Mouse (Mus musculus): ENCODE results near the gene Lmtk2. TPM values are rescaled to one million over a fixed set of nuclear protein-coding genes. Genes with fewer than 3 reads are reported as not detected.

Lmtk2 gene
- polyA plus RNA-seq, 1 experiment from 2014 or later = 4.8 TPM

- Histone ChIP-seq H3K9ac (ENCODE audit: low read depth, low read length) (no peak overlapping the region), H3K36me3 (ENCODE audit: control insufficient read depth, insufficient read depth, low read length) (no peaks in the 10 kb centered on the region), H3K4me2 (ENCODE audit: low read depth, low read length) (no peak overlapping the region), H3K27ac (ENCODE audit: low read length) (no peak overlapping the region), H3K4me3 (ENCODE audit: low read length) (no peak overlapping the region), H3K4me1 (ENCODE audit: control insufficient read depth, insufficient read depth, low read length) (peaks cover 10% of the 10 kb centered on the region), H3K9me3 (ENCODE audit: control insufficient read depth, low read length) (no peaks in the 10 kb centered on the region), H3K27me3 (replicated peaks; ENCODE audit: control insufficient read depth, insufficient read depth, low read length) (no peaks in the 10 kb centered on the region)
- no peak for ATAC-seq
- 75% methylated on average over 6 of the region's 6 CpGs for WGBS
Observed at GRCm38 (mm10) chr5:144192673-144193072, 92.4 kb downstream of the Lmtk2 start.

DNA sequence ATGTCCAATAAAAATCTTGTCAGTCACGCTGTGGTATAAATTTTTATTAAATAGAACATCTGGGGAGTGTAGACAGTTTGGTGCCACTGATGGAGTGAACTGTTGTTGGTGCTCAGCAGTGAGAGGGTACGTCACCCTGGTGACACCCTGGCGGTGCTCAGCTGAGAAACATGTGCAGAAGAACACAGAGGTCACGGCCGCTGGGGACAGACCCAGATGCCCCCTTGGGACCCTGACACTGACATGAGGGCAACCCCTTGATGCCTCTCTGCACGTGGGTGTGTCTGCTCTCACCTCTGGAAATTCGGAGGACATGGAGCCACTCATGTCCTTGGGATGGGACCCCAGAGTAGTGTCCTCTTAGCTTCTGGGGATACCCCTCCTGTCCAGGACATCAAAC, 94.2 kb downstream of the Lmtk2 start:
- 77% methylated on average over 7 of the region's 7 CpGs for WGBS
- Histone ChIP-seq H3K4me2 (ENCODE audit: low read depth, low read length) (no peak overlapping the region), H3K4me1 (ENCODE audit: control insufficient read depth, insufficient read depth, low read length) (peaks cover 10% of the 10 kb centered on the region), H3K36me3 (ENCODE audit: control insufficient read depth, insufficient read depth, low read length) (no peaks in the 10 kb centered on the region; the same call in 1 of the 2 replicates), H3K9me3 (ENCODE audit: control insufficient read depth, low read length) (no peaks in the 10 kb centered on the region), H3K27ac (ENCODE audit: low read length) (no peak overlapping the region), H3K27me3 (replicated peaks; ENCODE audit: control insufficient read depth, insufficient read depth, low read length) (no peaks in the 10 kb centered on the region), H3K4me3 (ENCODE audit: low read length) (no peak overlapping the region), H3K9ac (ENCODE audit: low read depth, low read length) (no peak overlapping the region)
- ATAC-seq = no peak

GRCm38 (mm10) chr5:144195567-144195966, 95.3 kb downstream of the Lmtk2 start:
- Histone ChIP-seq H3K27ac (ENCODE audit: low read length) (no peak overlapping the region), H3K4me3 (ENCODE audit: low read length) (no peak overlapping the region), H3K27me3 (replicated peaks; ENCODE audit: control insufficient read depth, insufficient read depth, low read length) (no peaks in the 10 kb centered on the region), H3K36me3 (ENCODE audit: control insufficient read depth, insufficient read depth, low read length) (no peaks in the 10 kb centered on the region; the same call in 1 of the 2 replicates), H3K4me1 (ENCODE audit: control insufficient read depth, insufficient read depth, low read length) (no peaks in the 10 kb centered on the region), H3K4me2 (ENCODE audit: low read depth, low read length) (no peak overlapping the region), H3K9me3 (ENCODE audit: control insufficient read depth, low read length) (no peaks in the 10 kb centered on the region), H3K9ac (ENCODE audit: low read depth, low read length) (no peak overlapping the region)
- ATAC-seq = no peak
- 81% methylated on average over 8 of the region's 8 CpGs for WGBS

DNA sequence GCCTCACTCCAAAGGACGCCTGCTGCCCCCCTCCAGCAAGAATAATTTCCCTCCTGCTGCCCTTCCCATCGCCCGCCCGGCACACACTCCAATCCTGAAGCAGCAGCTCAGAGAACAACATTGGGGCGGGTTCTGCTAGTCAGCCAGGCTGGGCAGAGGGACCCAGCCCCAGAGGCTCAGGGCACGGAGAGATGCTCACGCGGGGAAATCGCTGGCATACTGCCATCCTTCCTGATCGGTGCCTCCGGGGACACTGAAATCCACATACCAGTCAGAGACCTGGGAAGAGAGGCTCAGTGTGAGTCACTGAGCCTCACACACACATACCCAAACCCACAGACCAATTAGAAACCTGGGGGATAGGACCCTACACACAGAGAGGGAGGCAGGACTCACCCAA, 100.4 kb downstream of the Lmtk2 start:
- 75% methylated on average over 11 of the region's 11 CpGs for WGBS
- H3K27ac ChIP-seq (ENCODE audit: low read length) = no peak overlapping the region
- 0 out of 2 replicates have a peak, but pooled peaks cover 5% of the 10 kb centered on the region for H3K9me3 ChIP-seq (ENCODE audit: control insufficient read depth, low read length)
- peaks cover 12% of the 10 kb centered on the region for H3K36me3 ChIP-seq (ENCODE audit: control insufficient read depth, insufficient read depth, low read length)
- no peak overlapping the region for H3K9ac ChIP-seq (ENCODE audit: low read depth, low read length)
- H3K4me3 ChIP-seq (ENCODE audit: low read length) = no peak overlapping the region
- H3K27me3 ChIP-seq (replicated peaks; ENCODE audit: control insufficient read depth, insufficient read depth, low read length) = no peaks in the 10 kb centered on the region
- H3K4me1 ChIP-seq (ENCODE audit: control insufficient read depth, insufficient read depth, low read length) = no peaks in the 10 kb centered on the region
- no peak overlapping the region for H3K4me2 ChIP-seq (ENCODE audit: low read depth, low read length)
- ATAC-seq = no peak

- H3K4me1 ChIP-seq (ENCODE audit: control insufficient read depth, insufficient read depth, low read length) = no peaks in the 10 kb centered on the region
- ATAC-seq = no peak
- H3K27me3 ChIP-seq (replicated peaks; ENCODE audit: control insufficient read depth, insufficient read depth, low read length) = no peaks in the 10 kb centered on the region
- WGBS = 97% methylated on average over 6 of the region's 6 CpGs
- no peak overlapping the region for H3K9ac ChIP-seq (ENCODE audit: low read depth, low read length)
- peaks cover 18% of the 10 kb centered on the region for H3K36me3 ChIP-seq (ENCODE audit: control insufficient read depth, insufficient read depth, low read length)
- no peak overlapping the region for H3K4me2 ChIP-seq (ENCODE audit: low read depth, low read length)
- H3K9me3 ChIP-seq (ENCODE audit: control insufficient read depth, low read length) = 0 out of 2 replicates have a peak, but pooled peaks cover 5% of the 10 kb centered on the region
- H3K27ac ChIP-seq (ENCODE audit: low read length) = no peak overlapping the region
- H3K4me3 ChIP-seq (ENCODE audit: low read length) = no peak overlapping the region
Observed at GRCm38 (mm10) chr5:144202430-144202829, 102.2 kb downstream of the Lmtk2 start.

DNA sequence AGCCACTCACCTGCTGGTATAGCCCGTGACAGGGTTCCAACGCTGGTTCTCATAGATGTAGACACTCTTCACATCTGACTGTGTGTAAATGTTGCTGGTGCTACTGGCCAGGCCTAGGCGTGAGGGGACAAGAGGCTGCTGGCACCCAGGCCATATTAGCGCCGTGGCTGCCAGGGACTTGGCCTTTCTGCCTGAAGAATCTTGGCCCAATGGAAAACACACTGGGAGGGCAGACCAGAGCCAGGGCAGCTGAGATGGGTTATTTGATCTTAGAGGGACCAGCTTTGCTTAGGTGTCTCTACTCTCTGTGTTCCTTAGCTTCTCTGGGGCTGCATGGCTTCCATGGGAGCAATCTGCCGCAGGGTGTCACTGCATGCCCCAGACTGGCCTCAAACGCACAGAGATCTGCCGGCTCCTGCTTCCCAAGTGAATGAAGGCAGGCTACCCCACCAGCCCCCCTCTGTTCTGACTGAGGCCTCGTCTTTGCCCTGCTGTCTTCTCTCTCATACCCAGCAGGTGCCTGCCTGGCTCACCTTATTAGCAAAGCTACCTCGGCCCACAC, 103.2 kb downstream of the Lmtk2 start:
- no peak for ATAC-seq
- no peak overlapping the region for H3K4me2 ChIP-seq (ENCODE audit: low read depth, low read length)
- H3K27ac ChIP-seq (ENCODE audit: low read length) = no peak overlapping the region
- no peaks in the 10 kb centered on the region for H3K27me3 ChIP-seq (replicated peaks; ENCODE audit: control insufficient read depth, insufficient read depth, low read length)
- no peak overlapping the region for H3K4me3 ChIP-seq (ENCODE audit: low read length)
- H3K4me1 ChIP-seq (ENCODE audit: control insufficient read depth, insufficient read depth, low read length) = no peaks in the 10 kb centered on the region
- H3K9ac ChIP-seq (ENCODE audit: low read depth, low read length) = no peak overlapping the region
- peaks cover 18% of the 10 kb centered on the region for H3K36me3 ChIP-seq (ENCODE audit: control insufficient read depth, insufficient read depth, low read length)
- 92% methylated on average over 10 of the region's 10 CpGs for WGBS
- 0 out of 2 replicates have a peak, but pooled peaks cover 5% of the 10 kb centered on the region for H3K9me3 ChIP-seq (ENCODE audit: control insufficient read depth, low read length)

DNA sequence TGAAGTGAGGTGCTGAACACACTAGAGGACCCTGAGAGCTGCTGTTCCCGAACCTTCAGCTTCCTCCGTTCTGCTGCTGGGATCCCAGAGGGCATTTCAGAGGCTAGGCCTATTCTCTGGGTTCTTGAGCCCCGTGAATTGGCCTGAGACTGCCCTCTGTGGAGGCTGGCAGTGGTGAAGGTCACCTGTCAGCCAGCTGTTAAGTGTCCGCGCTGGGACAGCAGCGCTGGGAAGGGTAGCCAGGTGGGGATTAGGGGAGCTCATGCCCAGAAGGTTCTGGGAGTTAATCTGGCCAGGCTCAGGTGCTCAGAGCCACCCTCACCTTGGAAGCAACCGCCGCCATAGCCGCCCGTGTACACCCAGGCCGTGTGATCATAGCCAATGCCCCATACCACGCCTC, 104.1 kb downstream of the Lmtk2 start:
- Histone ChIP-seq H3K4me2 (ENCODE audit: low read depth, low read length) (no peak overlapping the region), H3K27me3 (replicated peaks; ENCODE audit: control insufficient read depth, insufficient read depth, low read length) (no peaks in the 10 kb centered on the region), H3K36me3 (ENCODE audit: control insufficient read depth, insufficient read depth, low read length) (peaks cover 18% of the 10 kb centered on the region), H3K4me3 (ENCODE audit: low read length) (no peak overlapping the region), H3K9me3 (ENCODE audit: control insufficient read depth, low read length) (0 out of 2 replicates have a peak, but pooled peaks cover 5% of the 10 kb centered on the region), H3K4me1 (ENCODE audit: control insufficient read depth, insufficient read depth, low read length) (no peaks in the 10 kb centered on the region), H3K9ac (ENCODE audit: low read depth, low read length) (no peak overlapping the region), H3K27ac (ENCODE audit: low read length) (no peak overlapping the region)
- WGBS = 92% methylated on average over 12 of the region's 12 CpGs
- ATAC-seq = no peak

GRCm38 (mm10) chr5:144204911-144205310, 104.7 kb downstream of the Lmtk2 start:
- Histone ChIP-seq H3K27ac (ENCODE audit: low read length) (no peak overlapping the region), H3K9me3 (ENCODE audit: control insufficient read depth, low read length) (0 out of 2 replicates have a peak, but pooled peaks cover 5% of the 10 kb centered on the region), H3K27me3 (replicated peaks; ENCODE audit: control insufficient read depth, insufficient read depth, low read length) (no peaks in the 10 kb centered on the region), H3K4me2 (ENCODE audit: low read depth, low read length) (no peak overlapping the region), H3K4me3 (ENCODE audit: low read length) (no peak overlapping the region), H3K4me1 (ENCODE audit: control insufficient read depth, insufficient read depth, low read length) (no peaks in the 10 kb centered on the region), H3K9ac (ENCODE audit: low read depth, low read length) (no peak overlapping the region), H3K36me3 (ENCODE audit: control insufficient read depth, insufficient read depth, low read length) (peaks cover 18% of the 10 kb centered on the region)
- WGBS = 86% methylated on average over 10 of the region's 10 CpGs
- no peak for ATAC-seq

DNA sequence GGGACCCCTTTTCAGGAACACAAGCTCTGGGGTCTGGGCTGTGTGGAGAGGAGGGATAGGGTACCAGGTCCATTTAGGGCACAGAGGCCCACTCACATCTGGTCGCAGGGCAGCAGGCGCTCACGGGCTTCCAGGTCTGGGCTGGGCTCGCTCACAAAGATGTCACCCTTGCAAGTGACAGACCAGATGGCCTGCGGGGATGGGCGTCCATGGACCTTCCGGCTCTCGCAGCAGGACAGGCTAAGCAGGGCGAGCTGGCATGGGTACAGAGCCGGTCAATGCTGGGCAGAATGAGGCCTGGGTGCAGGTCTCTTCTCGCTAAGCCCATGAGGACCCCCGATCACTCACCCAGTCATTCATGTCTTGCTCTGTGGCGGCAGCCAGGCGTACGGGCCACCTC, 105.8 kb downstream of the Lmtk2 start:
- H3K27ac ChIP-seq (ENCODE audit: low read length) = no peak overlapping the region
- H3K4me2 ChIP-seq (ENCODE audit: low read depth, low read length) = no peak overlapping the region
- no peak overlapping the region for H3K9ac ChIP-seq (ENCODE audit: low read depth, low read length)
- 0 out of 2 replicates have a peak, but pooled peaks cover 5% of the 10 kb centered on the region for H3K9me3 ChIP-seq (ENCODE audit: control insufficient read depth, low read length)
- peaks cover 18% of the 10 kb centered on the region for H3K36me3 ChIP-seq (ENCODE audit: control insufficient read depth, insufficient read depth, low read length)
- no peaks in the 10 kb centered on the region for H3K4me1 ChIP-seq (ENCODE audit: control insufficient read depth, insufficient read depth, low read length)
- 95% methylated on average over 15 of the region's 15 CpGs for WGBS
- no peak for ATAC-seq
- no peaks in the 10 kb centered on the region for H3K27me3 ChIP-seq (replicated peaks; ENCODE audit: control insufficient read depth, insufficient read depth, low read length)
- H3K4me3 ChIP-seq (ENCODE audit: low read length) = no peak overlapping the region

- 51% methylated on average over 11 of the region's 11 CpGs for WGBS
- no peaks in the 10 kb centered on the region for H3K4me1 ChIP-seq (ENCODE audit: control insufficient read depth, insufficient read depth, low read length)
- H3K9me3 ChIP-seq (ENCODE audit: control insufficient read depth, low read length) = 0 out of 2 replicates have a peak, but pooled peaks cover 2% of the 10 kb centered on the region
- ATAC-seq = no peak
- no peak overlapping the region for H3K9ac ChIP-seq (ENCODE audit: low read depth, low read length)
- no peak overlapping the region for H3K27ac ChIP-seq (ENCODE audit: low read length)
- no peaks in the 10 kb centered on the region for H3K27me3 ChIP-seq (replicated peaks; ENCODE audit: control insufficient read depth, insufficient read depth, low read length)
- H3K36me3 ChIP-seq (ENCODE audit: control insufficient read depth, insufficient read depth, low read length) = peaks cover 17% of the 10 kb centered on the region
- no peak overlapping the region for H3K4me2 ChIP-seq (ENCODE audit: low read depth, low read length)
- no peak overlapping the region for H3K4me3 ChIP-seq (ENCODE audit: low read length)
Observed at GRCm38 (mm10) chr5:144207478-144207877, 107.2 kb downstream of the Lmtk2 start.
